Mouse (Mus musculus) spleen, adult 2 months (tissue): Measurements from ENCODE around the gene Slc41a2. TPM values are rescaled to one million over a fixed set of nuclear protein-coding genes. Genes with fewer than 3 reads are reported as not detected.
A peak's percentile ranks its signal among the peaks of the same experiment; 100 is the strongest.

ENCODE experiments used
- DNase-seq, 2 experiments: peaks; one replicate each; pipeline versions ENCODE4 v3.0.0 to v3.0.0-alpha.2; 2012 to 2021; ENCODE audit warnings: low spot score in 2 of 2, low read depth in 1 of 2
- H3K27ac ChIP-seq: fragments of 200-500 bp; 2 replicates; pipeline ENCODE4 v1.5.1; 2012; ENCODE audit warnings: low read length, inconsistent platforms; ENCODE audit not compliant: insufficient read depth
- H3K27me3 ChIP-seq: fragments of 200-500 bp; 2 replicates; pipeline ENCODE4 v1.6.1; 2012; ENCODE audit warnings: mild to moderate bottlenecking, moderate library complexity, low read length, inconsistent platforms; ENCODE audit not compliant: control insufficient read depth, insufficient read depth
- H3K36me3 ChIP-seq: fragments of 200-500 bp; 2 replicates; pipeline ENCODE4 v1.6.1; 2012; ENCODE audit warnings: mild to moderate bottlenecking, low read length, inconsistent platforms; ENCODE audit not compliant: control insufficient read depth, insufficient read depth
- H3K4me1 ChIP-seq: fragments of 200-500 bp; 2 replicates; pipeline ENCODE4 v1.6.1; 2011; ENCODE audit warnings: inconsistent platforms; ENCODE audit not compliant: control insufficient read depth, insufficient read depth, insufficient read length
- H3K4me3 ChIP-seq: fragments of 200-500 bp; 2 replicates; pipeline ENCODE4 v1.5.1; 2011; ENCODE audit warnings: mild to moderate bottlenecking, inconsistent platforms; ENCODE audit not compliant: insufficient read depth, insufficient read length; ENCODE audit errors: extremely low read depth
- CTCF ChIP-seq: fragments of 200-500 bp; IDR thresholded peaks from 2 replicates; pipeline ENCODE4 v1.5.1; 2011; ENCODE audit warnings: mild to moderate bottlenecking, inconsistent platforms; ENCODE audit not compliant: insufficient read depth, insufficient read length, insufficient replicate concordance; ENCODE audit errors: extremely low read depth
- POLR2A ChIP-seq: fragments of 200-500 bp; IDR thresholded peaks from 2 replicates; pipeline ENCODE4 v1.6.1; 2011; ENCODE audit warnings: low read depth, low read length, inconsistent platforms
- WGBS: fragments of 180-500 bp; shearing (Covaris S2); methylation state at CpG from one replicate; pipeline ENCODE4 v1.1.7; 2018; 5-methylcytosine and 5-hydroxymethylcytosine counted together
- polyA plus RNA-seq: library from polyadenylated mRNA; depleted of rRNA; stranded (reverse); fragments of >200 nt; gene quantifications from 2 replicates; pipeline ENCODE4 v1.2.3, GENCODE M21; 2012; rRNA removed

The Slc41a2 gene
- polyA plus RNA-seq, result 1.7 and 2.3 TPM in 2 replicates

DNA sequence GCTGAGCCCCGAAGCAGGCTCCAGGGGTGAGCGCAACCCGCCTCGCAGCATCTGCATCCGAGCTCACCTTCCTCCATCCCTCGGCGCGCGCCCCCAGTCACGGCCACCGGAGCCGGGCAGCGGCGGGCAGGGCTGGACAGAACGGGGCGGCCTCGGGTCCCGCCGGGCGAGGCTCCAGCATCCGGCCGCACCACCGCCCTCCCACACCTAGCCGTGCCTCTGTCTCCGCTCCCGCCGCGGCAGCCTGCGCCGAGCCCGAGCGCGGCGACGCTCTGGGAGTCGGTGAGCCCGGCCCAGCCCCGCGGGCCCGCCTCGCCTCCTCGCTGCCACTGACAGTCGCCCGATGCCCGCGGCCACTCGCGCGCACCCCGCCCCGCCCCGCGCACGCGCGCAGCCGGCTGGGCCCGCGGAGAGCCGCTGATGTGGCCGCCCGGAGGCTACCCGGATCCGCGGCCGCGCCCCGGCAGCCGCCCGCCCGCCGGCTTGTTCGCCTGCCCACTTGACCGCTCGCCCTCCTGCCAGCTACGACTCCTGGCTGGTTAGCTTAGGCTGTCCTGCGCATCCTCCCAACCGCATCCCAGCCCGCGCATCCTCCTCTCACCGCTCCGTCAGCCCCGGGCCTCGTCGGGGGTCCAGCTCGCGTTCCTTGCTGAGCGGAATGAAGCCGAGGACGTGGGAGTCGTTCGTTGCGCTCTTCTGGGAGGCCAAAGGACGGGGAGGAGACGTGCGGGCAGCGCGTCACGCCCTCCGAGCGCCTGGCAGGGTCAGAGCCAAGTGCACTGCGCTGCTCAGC, at the start of gene Slc41a2:
TSS of gene Slc41a2 (minus strand) at position 724 of the 793 bp plus-strand sequence.
- DNase-seq, result peak in 1 of 2 experiments; percentile 65
- WGBS, result 1% methylated on average over 84 of the region's 102 CpGs
- Histone ChIP-seq H3K36me3 (no peaks in the 10 kb centered on the region), H3K27ac (peak within 1 kb of the TSS; percentile 63), H3K4me3 (peak within 1 kb of the TSS; percentile 83), H3K27me3 (peaks cover 5% of the 10 kb centered on the region), H3K4me1 (peaks cover 11% of the 10 kb centered on the region)
- TF ChIP-seq CTCF (no peak), POLR2A (no peak)

- Histone ChIP-seq H3K27ac (no peak overlapping the region), H3K4me1 (no peaks in the 10 kb centered on the region), H3K36me3 (no peaks in the 10 kb centered on the region), H3K27me3 (no peaks in the 10 kb centered on the region), H3K4me3 (no peak overlapping the region)
- DNase-seq, result no peak
- TF ChIP-seq POLR2A (no peak), CTCF (no peak)
- 80% methylated on average over 7 of the region's 7 CpGs for WGBS
Observed at GRCm38 (mm10) chr10:83385330-83385910, 47.7 kb upstream of the Slc41a2 start.

- Histone ChIP-seq H3K4me1 (no peaks in the 10 kb centered on the region), H3K27ac (no peak overlapping the region), H3K27me3 (no peaks in the 10 kb centered on the region), H3K4me3 (no peak overlapping the region), H3K36me3 (no peaks in the 10 kb centered on the region)
- no peak for TF ChIP-seq CTCF
- TF ChIP-seq POLR2A, result no peak
- WGBS, result 81% methylated on average over 8 of the region's 8 CpGs
- DNase-seq, result no peak
Observed at GRCm38 (mm10) chr10:83384456-83385215, 47.0 kb upstream of the Slc41a2 start.

GRCm38 (mm10) chr10:83383863-83384262, 46.2 kb upstream of the Slc41a2 start:
- Histone ChIP-seq H3K36me3 (no peaks in the 10 kb centered on the region), H3K27me3 (no peaks in the 10 kb centered on the region), H3K4me1 (no peaks in the 10 kb centered on the region), H3K4me3 (no peak overlapping the region), H3K27ac (no peak overlapping the region)
- WGBS, result 82% methylated on average over 13 of the region's 13 CpGs
- TF ChIP-seq POLR2A (no peak), CTCF (no peak)
- no peak for DNase-seq

GRCm38 (mm10) chr10:83382988-83383387, 45.3 kb upstream of the Slc41a2 start:
- Histone ChIP-seq H3K27ac (no peak overlapping the region), H3K27me3 (no peaks in the 10 kb centered on the region), H3K4me1 (no peaks in the 10 kb centered on the region), H3K4me3 (no peak overlapping the region), H3K36me3 (no peaks in the 10 kb centered on the region)
- DNase-seq, result no peak
- 57% methylated on average over 2 of the region's 2 CpGs for WGBS
- TF ChIP-seq CTCF (no peak), POLR2A (no peak)

DNA sequence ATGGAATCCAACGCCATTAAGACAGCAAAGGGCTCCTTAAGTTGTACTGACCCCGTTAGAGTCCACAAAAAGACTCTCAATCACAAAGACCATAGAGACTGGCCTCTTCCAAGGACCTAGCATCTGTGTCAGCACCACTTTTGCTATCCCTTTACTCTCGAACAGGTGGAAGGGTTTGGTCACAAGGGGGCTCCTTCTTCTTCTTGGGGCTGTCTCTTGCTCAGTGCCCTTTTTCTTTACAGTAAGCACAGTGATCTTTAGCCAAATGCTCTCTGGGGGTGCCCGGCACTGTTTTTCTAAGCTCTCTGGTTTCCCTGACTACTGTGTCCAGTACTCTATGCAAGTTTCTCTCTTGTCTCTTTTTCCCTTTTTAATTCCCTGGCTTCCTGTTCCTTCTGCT, 44.8 kb upstream of the Slc41a2 start:
- no peaks in the 10 kb centered on the region for H3K4me1 ChIP-seq
- no peaks in the 10 kb centered on the region for H3K27me3 ChIP-seq
- 88% methylated on average over 4 of the region's 4 CpGs for WGBS
- TF ChIP-seq CTCF, result no peak
- TF ChIP-seq POLR2A, result no peak
- no peak overlapping the region for H3K27ac ChIP-seq
- no peak for DNase-seq
- no peak overlapping the region for H3K4me3 ChIP-seq
- H3K36me3 ChIP-seq, result no peaks in the 10 kb centered on the region
